Comparison of ENCODE assay signal across 22 mouse cellular contexts in the genomic region with DNA sequence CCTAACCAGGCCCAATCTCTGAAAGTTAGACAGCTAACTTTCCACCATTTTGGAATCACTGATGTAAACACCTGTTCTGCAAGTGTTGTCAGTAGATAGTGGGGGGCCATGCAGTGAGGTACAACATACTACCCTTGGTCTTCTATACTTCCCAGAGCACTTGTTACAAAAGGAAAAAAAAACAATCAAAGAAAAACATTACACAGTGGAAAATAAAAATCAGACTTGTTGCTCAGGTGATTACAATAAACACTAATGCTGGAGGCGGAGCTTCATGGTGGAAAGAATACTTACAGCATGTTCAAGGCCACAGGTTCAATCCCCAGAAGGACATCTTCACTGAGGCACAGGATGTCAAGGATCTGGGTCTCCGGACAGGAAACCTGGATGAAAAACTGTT. TPM values are rescaled to one million over a fixed set of nuclear protein-coding genes. Genes with fewer than 3 reads are reported as not detected.
DNase-seq lines count a peak whose midpoint lies in the region; ATAC-seq lines count a peak whose summit lies in the region.
"Had no signal": no experiment of that assay in that cellular context is flagged by ENCODE, and none has a peak within 500 bp of the region (broad histone marks: within the 10 kb centered on the region; RNA-seq: fewer than 3 reads in every experiment).

No protein-coding gene starts in this region.

- peaks cover 64% of the 10 kb centered on the region for H3K4me1 ChIP-seq in heart, embryonic 13.5 days
- peaks cover 87% of the 10 kb centered on the region for H3K4me1 ChIP-seq in liver, embryonic 12.5 days

- intact Hi-C loops in heart, postnatal 25 days (cut with DNase I) = no loop called here

- WGBS in heart, embryonic 13.5 days = 84% methylated on average over 2 of the region's 2 CpGs
- WGBS in liver, embryonic 12.5 days (ENCODE audit: insufficient replicate concordance) = 88% methylated on average over 2 of the region's 2 CpGs

- H3K4me3 ChIP-seq in heart, embryonic 13.5 days = no peak overlapping the region
- H3K4me3 ChIP-seq in liver, embryonic 12.5 days = no peak overlapping the region
- H3K4me3 ChIP-seq: embryonic facial prominence, embryonic 12.5 days; hindbrain, embryonic 13.5 days; intestine, embryonic 15.5 days; stomach, embryonic 15.5 days had no signal

- no peak for DNase-seq in heart, postnatal 25 days (ENCODE audit: low spot score)
- DNase-seq in thymus, postnatal 0 days (ENCODE audit: low spot score) = peak; percentile 19
- DNase-seq in thymus, postnatal 25 days = no peak
- no peak for DNase-seq in frontal cortex, postnatal 25 days (ENCODE audit: low spot score in 2 of 2)
- DNase-seq in testis, postnatal 10 days (ENCODE audit: low spot score) = no peak
- DNase-seq: cerebellum, adult 2 months; forebrain, postnatal 0 days; gastrocnemius, postnatal 14 days; kidney, postnatal 10 days; right cerebral cortex, adult 18-20 months had no signal

- H3K36me3 ChIP-seq in heart, embryonic 13.5 days = peaks cover 52% of the 10 kb centered on the region
- H3K36me3 ChIP-seq in liver, embryonic 12.5 days = peaks cover 62% of the 10 kb centered on the region
- H3K36me3 ChIP-seq: intestine, embryonic 15.5 days had no signal

- ATAC-seq in heart, embryonic 13.5 days (ENCODE audit: extremely low read depth, insufficient number of reproducible peaks, low FRiP score, low TSS enrichment) = no peak
- no peak for ATAC-seq in liver, embryonic 12.5 days
- ATAC-seq: forebrain, postnatal 0 days; intestine, embryonic 15.5 days; lung, postnatal 0 days had no signal

- H3K9ac ChIP-seq in heart, embryonic 13.5 days = no peak overlapping the region
- H3K9ac ChIP-seq in liver, embryonic 12.5 days = no peak overlapping the region
- H3K9ac ChIP-seq: embryonic facial prominence, embryonic 12.5 days; forebrain, postnatal 0 days; hindbrain, embryonic 13.5 days; intestine, embryonic 15.5 days; stomach, embryonic 15.5 days had no signal

- 0 out of 2 replicates have a peak overlapping the region, but pooled peaks have one; percentile 95 for H3K27ac ChIP-seq in heart, embryonic 13.5 days (replicated peaks)
- peak overlapping the region; percentile 98 for H3K27ac ChIP-seq in liver, embryonic 12.5 days
- H3K27ac ChIP-seq: hindbrain, embryonic 13.5 days; intestine, embryonic 15.5 days had no signal

- no peaks in the 10 kb centered on the region for H3K27me3 ChIP-seq in heart, embryonic 13.5 days (replicated peaks)
- no peaks in the 10 kb centered on the region for H3K27me3 ChIP-seq in liver, embryonic 12.5 days (replicated peaks)
- H3K27me3 ChIP-seq: embryonic facial prominence, embryonic 12.5 days; hindbrain, embryonic 13.5 days; intestine, embryonic 15.5 days; stomach, embryonic 15.5 days had no signal

- no peak overlapping the region for H3K4me2 ChIP-seq in heart, embryonic 13.5 days
- H3K4me2 ChIP-seq in liver, embryonic 12.5 days = no peak overlapping the region
- H3K4me2 ChIP-seq: embryonic facial prominence, embryonic 12.5 days; hindbrain, embryonic 13.5 days; intestine, embryonic 15.5 days; stomach, embryonic 15.5 days had no signal

- no peaks in the 10 kb centered on the region for H3K9me3 ChIP-seq in heart, embryonic 13.5 days
- no peaks in the 10 kb centered on the region for H3K9me3 ChIP-seq in liver, embryonic 12.5 days (replicated peaks)
- H3K9me3 ChIP-seq: embryonic facial prominence, embryonic 12.5 days; hindbrain, embryonic 13.5 days; intestine, embryonic 15.5 days; stomach, embryonic 15.5 days had no signal

RNA-seq across cellular contexts. Expression of gene Plekho2, which starts 27.1 kb away (rescaled TPM):
- polyA plus RNA-seq in heart, embryonic 13.5 days (2015; fragmentation: Nextera tagmentation; extraction: Ambion mirVana) = 10.7 and 11.9 TPM in 2 replicates
- 10 to 100 TPM; 12.9 to 13.2 TPM for total RNA-seq in heart, postnatal 25 days (2021)
- 12.2 and 14.9 TPM in 2 replicates for polyA plus RNA-seq in thymus, postnatal 0 days (2015; fragmentation: Nextera tagmentation; extraction: Ambion mirVana)
- polyA plus RNA-seq in liver, embryonic 12.5 days (2016; fragmentation: Nextera tagmentation; extraction: Ambion mirVana) = 37.2 and 39.1 TPM in 2 replicates

RNA-seq across cellular contexts. Expression of gene Ankdd1a, which starts 32.7 kb away (rescaled TPM):
- not detected in 2 replicates for polyA plus RNA-seq in heart, embryonic 13.5 days (2015; fragmentation: Nextera tagmentation; extraction: Ambion mirVana)
- total RNA-seq in heart, postnatal 25 days (2021) = not detected
- polyA plus RNA-seq in thymus, postnatal 0 days (2015; fragmentation: Nextera tagmentation; extraction: Ambion mirVana) = 0.12 TPM in 2 replicates
- polyA plus RNA-seq in liver, embryonic 12.5 days (2016; fragmentation: Nextera tagmentation; extraction: Ambion mirVana) = not detected in 2 replicates
- total RNA-seq: common myeloid progenitor, adult 5-6 weeks; gastrocnemius, postnatal 14 days had no signal
- polyA plus RNA-seq: embryonic facial prominence, embryonic 12.5 days; heart, postnatal 0 days; intestine, embryonic 15.5 days; limb, embryonic 11.5 days; lung, postnatal 0 days; small intestine, adult 2 months had no signal

RNA-seq across cellular contexts. Expression of gene Pif1, which starts 34.2 kb away (rescaled TPM):
- polyA plus RNA-seq in heart, embryonic 13.5 days (2015; fragmentation: Nextera tagmentation; extraction: Ambion mirVana) = 10.3 and 11.8 TPM in 2 replicates
- total RNA-seq in heart, postnatal 25 days (2021) = not detected
- 14.4 and 17.4 TPM in 2 replicates for polyA plus RNA-seq in thymus, postnatal 0 days (2015; fragmentation: Nextera tagmentation; extraction: Ambion mirVana)
- 16.1 and 17.4 TPM in 2 replicates for polyA plus RNA-seq in liver, embryonic 12.5 days (2016; fragmentation: Nextera tagmentation; extraction: Ambion mirVana)
- total RNA-seq: adrenal gland, adult 18-20 months had no signal
